Mouse (Mus musculus): ENCODE results near the gene Gm9945. TPM values are rescaled to one million over a fixed set of nuclear protein-coding genes. Genes with fewer than 3 reads are reported as not detected.

Gene Gm9945
- polyA plus RNA-seq, 1 experiment from 2014 or later, result not detected

DNA sequence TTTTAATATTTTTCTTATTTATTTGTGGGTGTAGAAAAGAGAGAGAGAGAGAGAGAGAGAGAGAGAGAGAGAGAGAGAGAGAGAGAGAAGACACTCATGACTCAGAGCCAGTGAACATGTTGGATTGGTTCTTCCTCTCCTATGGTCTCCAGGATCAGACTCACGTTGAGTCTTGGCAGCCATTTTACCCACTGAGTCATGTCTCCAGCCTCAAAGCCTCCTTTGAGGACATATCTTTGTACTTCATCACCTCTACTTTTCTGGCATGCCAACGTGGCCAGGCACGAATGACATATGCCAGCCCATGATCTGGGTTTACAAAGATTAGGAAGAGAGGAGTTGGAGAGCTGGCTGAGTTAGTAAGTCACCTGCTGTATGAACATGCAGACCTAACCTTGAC, 19.8 kb upstream of the Gm9945 start:
- ATAC-seq, result no peak
- in situ Hi-C loops (cut with MboI; ENCODE audit: low pct_unique_long_range_greater_than_20kb), result loop anchor here (25.0 kb wide), 1 partner anchor 427 kb away; the partner anchor contains the start of gene Slc22a5
- ChIA-PET CTCF (no interaction called here), POLR2A (interaction anchor here (0.7 kb wide), 1 partner anchor 111 kb away, joined by 5 read pairs; no protein-coding TSS in a partner anchor)
- no peak for DNase-seq (ENCODE audit: low read depth, low spot score)
- H3K27me3 ChIP-seq, result no peaks in the 10 kb centered on the region
- TF ChIP-seq CTCF (IDR thresholded peaks at IDR 0.05), result no peak

DNA sequence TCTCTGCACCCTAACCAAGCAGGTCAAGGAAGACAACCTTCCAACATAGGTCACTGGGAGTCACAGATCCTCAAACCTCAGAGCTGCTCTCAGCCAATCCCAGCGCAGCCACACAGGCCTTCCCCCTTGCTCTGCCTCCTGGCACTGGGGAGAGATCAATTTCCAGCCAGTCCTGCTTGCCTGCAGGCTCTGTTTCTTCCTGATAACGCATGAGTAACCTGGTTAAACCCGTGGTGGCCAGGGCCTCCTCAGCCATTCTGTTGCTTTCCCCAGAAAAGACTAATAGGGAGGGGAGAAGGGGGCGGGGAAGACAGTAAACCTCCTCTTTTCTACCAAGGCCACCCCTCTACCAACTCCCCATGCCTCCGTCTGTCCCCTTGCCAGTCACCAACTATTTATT, 18.2 kb upstream of the Gm9945 start:
- DNase-seq (ENCODE audit: low read depth, low spot score) (no peak), ATAC-seq (peak; percentile 73)
- in situ Hi-C loops (cut with MboI; ENCODE audit: low pct_unique_long_range_greater_than_20kb), result loop anchor here (25.0 kb wide), 1 partner anchor 426 kb away; the partner anchor contains the start of gene Slc22a5
- peaks cover 2% of the 10 kb centered on the region for H3K27me3 ChIP-seq
- no peak for TF ChIP-seq CTCF (IDR thresholded peaks at IDR 0.05)
- POLR2A ChIA-PET, result interaction anchor here (0.7 to 1.0 kb wide), 3 partner anchors 16 to 163 kb away, joined by 3 read pairs; no protein-coding TSS in a partner anchor
- CTCF ChIA-PET, result interaction anchor here (1.0 kb wide), 1 partner anchor 8 kb away, joined by 4 read pairs; the partner anchor contains the start of gene Gm9837

DNA sequence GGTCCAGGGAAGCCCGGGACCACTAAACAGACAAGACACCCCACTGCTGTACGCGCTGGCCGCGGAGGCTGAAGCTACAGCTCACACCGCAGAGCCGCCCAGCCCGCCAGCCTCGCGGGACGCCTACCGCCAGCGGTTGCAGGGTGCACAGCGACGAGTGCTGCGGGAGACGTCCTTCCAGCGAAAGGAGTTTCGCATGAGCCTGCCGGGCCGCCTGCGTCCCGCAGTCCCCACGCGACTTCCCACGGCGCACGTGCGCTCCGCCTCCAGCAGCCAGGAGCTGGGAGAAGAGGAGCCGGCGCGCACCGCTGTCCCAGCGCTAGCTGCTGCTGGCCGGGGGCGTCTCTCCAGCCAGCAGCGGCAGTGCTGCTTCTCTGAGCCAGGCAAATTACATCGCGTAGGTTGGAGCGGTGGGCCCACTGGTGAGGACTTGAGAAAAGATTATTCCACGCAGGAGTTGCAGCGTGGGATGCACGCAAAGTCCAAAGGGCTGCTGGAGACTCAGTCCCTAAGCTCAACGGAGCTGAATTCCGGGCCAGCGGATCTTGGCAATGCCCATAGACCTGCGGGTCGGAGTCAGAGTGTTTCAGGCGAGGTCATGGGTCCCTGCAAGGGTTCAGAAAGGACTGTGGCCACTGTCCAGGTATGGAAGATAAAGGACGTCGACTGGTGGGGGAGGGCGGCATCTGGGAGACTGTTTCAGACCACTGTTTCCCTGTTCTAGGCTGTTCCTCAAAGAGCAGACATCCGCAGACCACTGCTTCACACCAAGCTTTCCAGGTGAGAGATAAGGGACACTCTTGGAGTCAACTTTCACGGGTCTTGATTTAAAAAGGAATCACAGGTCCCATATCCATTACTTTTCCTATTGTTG, 16.2 kb upstream of the Gm9945 start:
- ChIA-PET CTCF (no interaction called here), POLR2A (no interaction called here)
- TF ChIP-seq CTCF (IDR thresholded peaks at IDR 0.05), result no peak
- ATAC-seq (no peak), DNase-seq (ENCODE audit: low read depth, low spot score) (no peak)
- peaks cover 6% of the 10 kb centered on the region for H3K27me3 ChIP-seq
- in situ Hi-C loops (cut with MboI; ENCODE audit: low pct_unique_long_range_greater_than_20kb), result loop anchor here (25.0 kb wide), 1 partner anchor 424 kb away; the partner anchor contains the start of gene Slc22a5

DNA sequence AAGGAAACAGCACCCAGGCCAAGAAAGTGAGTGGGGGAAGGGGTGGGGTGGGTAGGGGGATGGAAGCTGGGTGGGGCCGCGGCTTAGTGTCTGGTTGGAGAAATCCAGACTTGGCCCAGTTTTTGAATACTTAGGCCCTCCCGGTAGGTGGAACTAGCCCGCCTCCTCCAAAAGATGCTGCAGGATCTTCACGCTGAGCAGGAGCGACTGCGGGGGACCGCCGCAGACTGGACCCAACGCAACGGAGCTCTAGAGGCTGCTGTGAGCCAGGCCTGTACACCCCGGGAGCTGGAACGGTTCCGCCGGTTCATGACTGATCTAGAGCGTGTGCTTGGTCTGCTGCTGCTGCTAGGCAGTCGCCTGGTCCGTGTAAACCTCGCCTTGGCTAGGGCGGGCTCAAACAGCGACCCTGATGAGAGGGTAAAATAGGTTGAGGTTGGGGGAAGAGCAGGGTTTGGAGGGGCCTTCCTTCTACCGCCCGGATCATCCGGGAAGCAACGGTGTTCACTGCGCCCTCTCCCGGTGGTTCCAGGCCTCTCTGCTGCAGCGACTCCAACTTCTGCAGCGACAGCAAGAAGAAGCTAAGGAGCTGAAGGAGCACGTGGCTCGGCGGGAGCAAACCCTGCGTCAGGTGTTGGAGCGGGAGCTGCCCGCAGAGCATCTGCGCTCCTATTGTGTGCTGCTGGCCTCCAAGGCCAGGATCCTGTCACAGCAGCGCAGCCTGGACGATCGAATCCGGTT, 13.6 kb upstream of the Gm9945 start:
- no peak for TF ChIP-seq CTCF (IDR thresholded peaks at IDR 0.05)
- peaks cover 6% of the 10 kb centered on the region for H3K27me3 ChIP-seq
- in situ Hi-C loops (cut with MboI; ENCODE audit: low pct_unique_long_range_greater_than_20kb), result loop anchor here (5.0 to 25.0 kb wide), 2 partner anchors 161 to 421 kb away; partner anchors contain the start of gene Slc22a5
- ATAC-seq (no peak), DNase-seq (ENCODE audit: low read depth, low spot score) (no peak)
- CTCF ChIA-PET, result interaction anchor here (0.7 to 1.2 kb wide), 4 partner anchors 9 to 161 kb away, joined by 3 to 5 read pairs (median 3); no protein-coding TSS in a partner anchor
- POLR2A ChIA-PET, result no interaction called here

GRCm38 (mm10) chr11:53469294-53469967, 10.5 kb upstream of the Gm9945 start:
- in situ Hi-C loops (cut with MboI; ENCODE audit: low pct_unique_long_range_greater_than_20kb), result loop anchor here (5.0 to 25.0 kb wide), 2 partner anchors 158 to 418 kb away; partner anchors contain the start of gene Slc22a5
- POLR2A ChIA-PET, result no interaction called here
- TF ChIP-seq CTCF (IDR thresholded peaks at IDR 0.05), result no peak
- no peak for ATAC-seq
- CTCF ChIA-PET, result interaction anchor here (0.7 to 1.3 kb wide), 8 partner anchors 8 to 225 kb away, joined by 3 to 5 read pairs (median 4); no protein-coding TSS in a partner anchor
- no peak for DNase-seq (ENCODE audit: low read depth, low spot score)
- peaks cover 17% of the 10 kb centered on the region for H3K27me3 ChIP-seq

DNA sequence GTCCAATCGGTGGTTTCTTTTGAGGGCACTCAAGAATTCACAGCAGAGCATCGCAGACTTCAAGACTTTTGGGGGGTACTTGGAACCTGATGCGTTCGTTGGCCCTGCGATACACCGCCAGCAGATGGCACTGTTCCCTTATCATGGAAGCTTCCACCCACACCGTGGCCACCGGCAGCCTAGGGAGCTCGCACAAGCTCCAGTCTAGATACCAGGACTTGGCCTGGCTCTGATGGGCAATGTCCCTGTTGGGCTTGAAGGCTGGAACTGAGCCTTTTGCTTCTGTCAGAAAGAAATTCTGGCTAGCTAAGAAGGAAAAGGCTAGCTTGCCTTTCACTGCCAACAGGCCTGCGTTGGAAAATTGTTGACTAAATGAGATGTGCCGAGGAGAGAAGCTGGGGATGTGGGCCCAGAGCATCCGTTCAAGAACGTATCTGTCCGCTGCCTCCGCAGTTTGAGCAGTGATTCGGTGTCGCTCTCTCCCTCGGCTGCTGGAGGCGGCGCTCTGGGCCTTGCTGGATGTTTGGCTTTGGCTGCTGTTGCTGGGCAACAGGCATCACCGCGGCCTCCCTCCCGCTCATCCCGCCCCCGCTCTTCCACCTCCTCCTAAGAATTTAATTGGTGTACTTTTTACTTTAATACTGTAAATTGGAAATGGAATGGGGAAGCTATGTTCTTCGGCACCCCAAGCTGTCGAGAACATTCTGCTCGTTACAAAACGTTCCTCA, 9.8 kb upstream of the Gm9945 start, which contains the start of gene Gm9837:
TSS of gene Gm9837 (minus strand) at position 512 of the 728 bp plus-strand sequence.
- in situ Hi-C loops (cut with MboI; ENCODE audit: low pct_unique_long_range_greater_than_20kb), result loop anchor here (5.0 to 25.0 kb wide), 3 partner anchors 117 to 417 kb away; partner anchors contain the start of gene Slc22a5
- DNase-seq (ENCODE audit: low read depth, low spot score) (no peak), ATAC-seq (peak; percentile 69)
- POLR2A ChIA-PET, result interaction anchor here (0.5 to 0.6 kb wide), 2 partner anchors 99 to 1420 kb away, joined by 3 to 4 read pairs; no protein-coding TSS in a partner anchor
- TF ChIP-seq CTCF (IDR thresholded peaks at IDR 0.05), result peak; percentile 96
- CTCF ChIA-PET, result interaction anchor here (0.7 to 1.3 kb wide), 10 partner anchors 9 to 267 kb away, joined by 3 to 5 read pairs (median 4); no protein-coding TSS in a partner anchor
- peaks cover 17% of the 10 kb centered on the region for H3K27me3 ChIP-seq

DNA sequence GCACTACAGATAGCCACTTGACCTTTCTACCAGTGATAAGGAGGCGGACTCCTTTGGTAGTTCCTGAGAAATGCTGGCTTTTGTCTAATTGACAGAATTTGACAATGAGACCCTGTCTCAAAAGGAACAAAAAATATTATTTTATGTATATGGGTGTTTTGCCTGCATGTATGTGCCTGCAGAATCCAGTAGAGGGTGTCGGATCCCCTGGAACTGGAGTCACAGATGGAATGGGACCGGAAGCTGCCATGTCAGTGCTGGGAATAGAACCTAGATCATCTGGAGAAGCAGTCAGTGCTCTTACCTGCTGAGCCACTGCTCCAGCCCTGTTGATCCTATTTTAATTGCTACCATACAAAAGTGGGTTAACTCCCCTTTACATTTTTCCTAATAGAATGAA, 7.3 kb upstream of the Gm9945 start:
- DNase-seq (ENCODE audit: low read depth, low spot score), result no peak
- in situ Hi-C loops (cut with MboI; ENCODE audit: low pct_unique_long_range_greater_than_20kb), result loop anchor here (5.0 to 25.0 kb wide), 2 partner anchors 115 to 415 kb away; partner anchors contain the start of gene Slc22a5
- ChIA-PET CTCF (interaction anchor here (2.1 kb wide), 1 partner anchor 155 kb away, joined by 6 read pairs; no protein-coding TSS in a partner anchor), POLR2A (no interaction called here)
- peaks cover 35% of the 10 kb centered on the region for H3K27me3 ChIP-seq
- no peak for TF ChIP-seq CTCF (IDR thresholded peaks at IDR 0.05)
- no peak for ATAC-seq

DNA sequence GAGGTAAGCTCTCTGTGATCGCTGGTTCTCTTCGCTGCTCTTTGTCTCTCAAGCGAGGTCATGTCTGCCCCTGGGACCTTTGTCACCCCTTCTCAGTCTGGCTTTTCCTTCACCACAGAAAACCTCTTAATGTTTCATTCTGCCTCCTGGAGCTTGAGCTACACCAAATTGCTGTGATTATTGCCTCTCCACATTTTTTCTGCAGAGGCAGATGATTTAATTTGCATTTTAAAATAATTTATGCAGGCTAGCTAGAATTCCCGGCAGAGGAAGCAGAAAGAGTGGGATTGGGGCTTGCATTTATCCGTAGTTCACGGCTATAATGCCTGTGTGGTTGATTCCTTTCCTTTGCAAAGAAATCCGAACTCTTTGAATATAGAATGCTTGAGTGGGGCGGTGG, 4.3 kb upstream of the Gm9945 start:
- DNase-seq (ENCODE audit: low read depth, low spot score) (no peak), ATAC-seq (no peak)
- ChIA-PET POLR2A (no interaction called here), CTCF (no interaction called here)
- peaks cover 61% of the 10 kb centered on the region for H3K27me3 ChIP-seq
- in situ Hi-C loops (cut with MboI; ENCODE audit: low pct_unique_long_range_greater_than_20kb), result no loop called here
- no peak for TF ChIP-seq CTCF (IDR thresholded peaks at IDR 0.05)

- ChIA-PET POLR2A (no interaction called here), CTCF (interaction anchor here (0.6 kb wide), 1 partner anchor 15 kb away, joined by 3 read pairs; no protein-coding TSS in a partner anchor)
- in situ Hi-C loops (cut with MboI; ENCODE audit: low pct_unique_long_range_greater_than_20kb), result no loop called here
- no peak for DNase-seq (ENCODE audit: low read depth, low spot score)
- no peak for TF ChIP-seq CTCF (IDR thresholded peaks at IDR 0.05)
- no peak for ATAC-seq
- peaks cover 57% of the 10 kb centered on the region for H3K27me3 ChIP-seq
Measured at GRCm38 (mm10) chr11:53477833-53478232, 2.1 kb upstream of the Gm9945 start.
